In the genomic region with DNA sequence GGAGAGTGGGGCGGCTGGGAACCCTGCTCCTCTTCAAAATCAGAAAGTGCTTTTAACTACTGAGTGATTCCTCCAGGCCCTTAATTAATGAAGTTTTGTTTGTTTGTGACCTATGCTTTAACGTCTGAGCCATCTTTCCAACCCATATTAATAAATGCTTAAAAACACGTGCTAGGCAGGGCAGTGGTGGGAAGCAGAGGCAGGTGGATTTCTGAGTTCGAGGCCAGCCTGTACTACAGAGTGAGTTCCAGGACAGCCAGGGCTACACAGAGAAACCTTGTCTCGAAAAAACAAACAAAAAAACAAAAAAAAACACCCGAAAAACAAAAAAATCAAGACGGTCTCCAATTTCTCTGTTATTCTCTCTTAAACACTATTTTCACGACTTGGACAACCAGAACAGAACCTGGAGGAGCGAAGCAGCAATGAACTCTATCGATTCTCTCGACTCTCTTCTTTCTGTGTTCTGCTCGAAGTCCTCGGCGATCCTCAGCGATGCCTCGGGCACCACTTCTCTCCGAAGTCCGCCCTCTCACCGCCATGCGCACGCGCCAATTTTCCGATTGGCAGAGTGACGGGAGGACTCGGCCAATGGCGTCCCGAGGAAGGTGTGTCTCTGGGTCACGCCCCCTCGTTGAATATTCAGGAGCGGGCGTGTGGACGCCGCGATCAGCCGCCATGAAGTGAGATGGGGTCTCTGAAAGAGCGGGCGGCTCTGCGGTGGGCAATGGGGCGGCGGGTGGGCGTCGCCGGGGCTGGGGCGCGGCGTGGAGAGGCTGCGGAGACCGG, we compare ENCODE assay signal across 8 mouse cellular contexts. TPM values are rescaled to one million over a fixed set of nuclear protein-coding genes. Genes with fewer than 3 reads are reported as not detected.
A peak's percentile ranks its signal among the peaks of the same experiment; 100 is the strongest.
DNase-seq lines count a peak whose midpoint lies in the region; ATAC-seq and TF ChIP-seq lines count a peak whose summit lies in the region.

TSS of gene Ercc2 (plus strand) at position 634 of the 789 bp plus-strand sequence.

- peak within 1 kb of the TSS; percentile 73 for H3K9ac ChIP-seq in lung, postnatal 0 days (replicated peaks; ENCODE audit: low read depth)

- H3K27me3 ChIP-seq in hindbrain, embryonic 10.5 days (ENCODE audit: insufficient read depth, poor library complexity, severe bottlenecking), result no peaks in the 10 kb centered on the region
- H3K27me3 ChIP-seq in lung, postnatal 0 days (replicated peaks; ENCODE audit: insufficient read depth, low read length), result no peaks in the 10 kb centered on the region

- H3K4me3 ChIP-seq in hindbrain, embryonic 10.5 days, result peak within 1 kb of the TSS; percentile 96
- peak within 1 kb of the TSS; percentile 75 for H3K4me3 ChIP-seq in lung, postnatal 0 days (ENCODE audit: low read depth, low read length)

- H3K27ac ChIP-seq in hindbrain, embryonic 10.5 days, result peak within 1 kb of the TSS; percentile 84
- no peak within 1 kb of the TSS for H3K27ac ChIP-seq in lung, postnatal 0 days (ENCODE audit: low read length)

- 6% methylated on average over 48 of the region's 48 CpGs for WGBS in hindbrain, embryonic 10.5 days
- WGBS in lung, postnatal 0 days, result 6% methylated on average over 44 of the region's 48 CpGs

- TF ChIP-seq EP300 in lung, postnatal 0 days (IDR thresholded peaks at IDR 0.05), result no peak

- peak; percentile 97 for ATAC-seq in frontal cortex, adult (ENCODE audit: low TSS enrichment)
- peak; percentile 97 for ATAC-seq in lung, postnatal 0 days

- H3K36me3 ChIP-seq in hindbrain, embryonic 10.5 days, result peaks cover 40% of the 10 kb centered on the region
- peaks cover 4% of the 10 kb centered on the region for H3K36me3 ChIP-seq in lung, postnatal 0 days (ENCODE audit: insufficient read depth, low read length)

- no peaks in the 10 kb centered on the region for H3K9me3 ChIP-seq in hindbrain, embryonic 10.5 days
- H3K9me3 ChIP-seq in lung, postnatal 0 days (ENCODE audit: low read length), result no peaks in the 10 kb centered on the region

- no peak for TF ChIP-seq CTCF in lung, postnatal 0 days (IDR thresholded peaks at IDR 0.05)

- peak within 1 kb of the TSS; percentile 88 for H3K4me2 ChIP-seq in lung, postnatal 0 days (replicated peaks; ENCODE audit: low read depth, low read length)

- H3K4me1 ChIP-seq in hindbrain, embryonic 10.5 days (replicated peaks), result peaks cover 20% of the 10 kb centered on the region
- H3K4me1 ChIP-seq in lung, postnatal 0 days (ENCODE audit: insufficient read depth, low read depth, low read length), result 0 out of 2 replicates have a peak, but pooled peaks cover 3% of the 10 kb centered on the region

- DNase-seq in MN1 (ENCODE audit: low spot score), result peak; percentile 92
- peak; percentile 98 for DNase-seq in cerebellum, adult 9-10 months
- DNase-seq in hindbrain, embryonic 10.5 days (ENCODE audit: low spot score), result peak; percentile 100
- DNase-seq in layer of hippocampus, adult 9-11 months, result peak; percentile 98
- peak; percentile 99 for DNase-seq in lung, postnatal 0 days (ENCODE audit: low spot score)
- DNase-seq in ovary, postnatal 14 days (ENCODE audit: low spot score), result peak; percentile 99
- peak; percentile 99 for DNase-seq in thymus, postnatal 14 days

RNA-seq across cellular contexts. Expression of gene Ercc2, which starts in this region (rescaled TPM):
- 29.0 and 33.9 TPM in 2 replicates for polyA plus RNA-seq in hindbrain, embryonic 10.5 days (2016; fragmentation: Nextera tagmentation; extraction: Ambion mirVana)
- polyA plus RNA-seq in lung, postnatal 0 days (2015; fragmentation: Nextera tagmentation; extraction: Ambion mirVana), result 8.9 and 9.4 TPM in 2 replicates
